Mouse (Mus musculus) ovary, postnatal 14 days (tissue): ENCODE data around the gene Tbc1d20.

Experiments
- DNase-seq: peaks from one replicate; pipeline ENCODE4 v3.0.0; 2022; ENCODE audit warnings: low spot score

Gene Tbc1d20

DNA sequence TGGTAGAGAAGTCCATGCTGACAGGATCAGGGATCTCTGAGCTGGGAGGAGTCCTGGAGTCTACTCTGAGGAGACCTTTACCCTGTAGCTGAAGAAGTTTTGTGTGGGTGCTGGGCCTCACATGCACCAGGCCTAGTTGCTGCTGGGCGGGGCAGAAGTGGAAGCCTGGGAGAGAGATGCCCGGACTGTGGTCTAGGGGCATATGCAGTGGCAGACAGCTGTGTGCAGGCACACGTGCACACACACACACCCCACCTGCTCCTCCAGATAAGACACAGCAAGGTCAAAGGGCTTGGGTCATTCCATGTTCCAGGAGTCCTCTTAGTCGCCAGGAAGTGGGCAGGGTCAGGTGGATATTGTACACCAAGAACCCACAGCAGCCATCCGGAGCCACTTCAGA lies 66.0 kb downstream of the Tbc1d20 start:
- DNase-seq, result no peak

DNA sequence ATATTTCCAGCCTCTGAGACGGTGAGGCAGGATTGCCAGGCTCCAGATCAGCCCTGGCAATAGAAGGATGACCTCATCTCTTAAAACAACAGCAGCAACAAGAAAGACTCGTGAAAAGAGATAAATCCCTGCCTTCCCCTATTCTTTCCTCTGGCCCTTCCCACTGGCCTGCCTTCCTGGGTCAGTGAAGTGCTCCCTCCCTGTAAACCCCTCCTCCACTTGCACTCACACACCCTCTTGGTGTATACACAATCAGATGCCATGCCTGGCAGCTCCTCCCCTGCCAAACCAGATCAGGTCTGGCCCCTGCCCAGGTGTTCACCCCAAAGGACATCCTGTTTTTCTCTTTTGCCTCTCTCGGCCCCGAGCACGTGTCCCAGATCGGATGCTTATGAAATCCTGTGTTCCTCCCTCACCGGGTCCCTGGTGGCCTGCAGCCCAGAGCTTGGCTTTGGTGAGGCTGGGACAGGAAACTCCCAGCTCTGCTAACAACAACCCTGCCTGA lies 66.7 kb downstream of the Tbc1d20 start:
- peak; percentile 43 for DNase-seq

DNA sequence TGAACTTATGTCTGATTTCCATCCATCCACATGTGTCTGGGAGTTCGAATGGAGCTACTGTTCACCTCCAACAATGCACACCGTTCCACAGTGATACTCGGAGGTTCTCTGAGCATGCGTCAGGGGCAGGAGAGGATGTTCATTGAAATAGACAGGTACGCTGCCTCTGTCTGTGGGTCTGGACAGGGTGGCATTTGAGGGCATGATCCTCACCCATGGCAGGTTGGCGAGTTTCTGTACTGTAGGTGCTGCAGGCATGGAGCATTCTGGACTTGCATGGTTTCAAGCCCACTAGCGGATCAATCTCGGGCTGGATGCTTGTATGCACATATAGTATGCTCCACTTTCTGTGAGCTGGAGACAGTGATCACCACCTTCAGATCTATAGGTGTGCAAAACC lies 67.6 kb downstream of the Tbc1d20 start:
- no peak for DNase-seq
